Mouse (Mus musculus) myocyte (in vitro differentiated cells): Measurements from ENCODE around the gene Tiam2.

Source experiments
- CEBPB ChIP-seq: IDR thresholded peaks from 2 replicates; pipeline ENCODE4 v1.6.1; 2011; ENCODE audit warnings: mild to moderate bottlenecking, moderate library complexity; ENCODE audit not compliant: poor library complexity, insufficient read depth, severe bottlenecking
- E2F4 ChIP-seq: IDR thresholded peaks from one replicate; pipeline ENCODE4 v1.6.1; 2011; ENCODE audit warnings: mild to moderate bottlenecking, control low read depth, moderate library complexity; ENCODE audit not compliant: insufficient read depth
- MAX ChIP-seq: IDR thresholded peaks from one replicate; pipeline ENCODE4 v1.6.1; 2011; ENCODE audit warnings: low read depth, mild to moderate bottlenecking, control low read depth
- MYOD1 ChIP-seq, 3 experiments: IDR thresholded peaks; one replicate each; pipeline ENCODE4 v1.6.1; 2011; ENCODE audit warnings: control low read depth in 2 of 3, low read depth in 2 of 3, mild to moderate bottlenecking in 2 of 3, moderate library complexity in 1 of 3; ENCODE audit not compliant: insufficient read length in 2 of 3, control insufficient read depth in 1 of 3
- POLR2A ChIP-seq: IDR thresholded peaks from one replicate; pipeline ENCODE4 v1.6.1; 2011; ENCODE audit warnings: low read depth, mild to moderate bottlenecking, control low read depth, moderate library complexity; ENCODE audit not compliant: insufficient read length
- POLR2AphosphoS2 ChIP-seq: IDR thresholded peaks from one replicate; pipeline ENCODE4 v1.6.1; 2011; ENCODE audit warnings: low read depth, control low read depth; ENCODE audit not compliant: insufficient read length
- SRF ChIP-seq: IDR thresholded peaks from one replicate; pipeline ENCODE4 v1.6.1; 2011; ENCODE audit warnings: low read depth; ENCODE audit not compliant: control insufficient read depth, insufficient read length
- TCF12 ChIP-seq: IDR thresholded peaks from one replicate; pipeline ENCODE4 v1.6.1; 2011; ENCODE audit warnings: mild to moderate bottlenecking, control low read depth; ENCODE audit not compliant: poor library complexity, insufficient read depth, severe bottlenecking
- TCF3 ChIP-seq: IDR thresholded peaks from one replicate; pipeline ENCODE4 v1.6.1; 2011; ENCODE audit warnings: low read depth, control low read depth; ENCODE audit not compliant: insufficient read length
- USF1 ChIP-seq: IDR thresholded peaks from one replicate; pipeline ENCODE4 v1.6.1; 2011; ENCODE audit warnings: low read depth, mild to moderate bottlenecking, control low read depth, moderate library complexity

DNA sequence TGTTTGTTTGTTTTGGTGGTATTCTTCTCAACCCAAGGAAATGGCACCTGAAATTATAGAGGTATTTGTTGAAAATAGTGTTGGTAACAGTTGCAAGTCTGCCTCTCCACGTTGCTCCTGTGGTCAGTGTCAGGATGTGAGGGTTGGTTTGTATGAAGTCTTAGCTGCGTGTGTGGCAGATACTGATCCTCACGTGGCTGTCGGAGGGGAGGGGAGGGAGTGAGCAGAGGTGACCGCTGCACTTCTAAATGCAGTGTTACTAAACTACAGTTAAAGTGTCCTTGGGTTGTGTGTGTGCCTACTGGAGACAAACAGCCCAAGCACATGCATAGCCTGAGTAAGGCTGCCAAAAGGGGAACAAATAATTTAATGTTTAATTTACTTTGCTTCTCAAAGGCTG lies 164.7 kb downstream of the Tiam2 start:
- TF ChIP-seq MAX = no peak
- TF ChIP-seq USF1 = no peak
- no peak for TF ChIP-seq POLR2A
- no peak for TF ChIP-seq TCF12
- TF ChIP-seq CEBPB = no peak
- TF ChIP-seq TCF3 = no peak
- no peak for TF ChIP-seq E2F4
- TF ChIP-seq MYOD1 (IDR thresholded peaks at IDR 0.05; ENCODE audit: control insufficient read depth in 1 of 3, insufficient read length in 2 of 3, low read depth in 2 of 3) = no peak
- TF ChIP-seq SRF = no peak
- no peak for TF ChIP-seq POLR2AphosphoS2
